Mouse (Mus musculus) layer of hippocampus, postnatal 10 days (tissue): ENCODE results near the gene Eif2ak4. TPM values are rescaled to one million over a fixed set of nuclear protein-coding genes. Genes with fewer than 3 reads are reported as not detected.

Experiments used
- DNase-seq, 2 experiments: peaks; one replicate each; pipeline ENCODE4 v3.0.0; 2021; ENCODE audit warnings: low spot score in 2 of 2
- total RNA-seq, 2 experiments: library from RNA; stranded (reverse); gene quantifications; 2 replicates each; pipeline ENCODE4 v1.2.3; 2021

Gene Eif2ak4
- total RNA-seq, 2 experiments from 2014 or later, result 24.6 to 28.1 TPM

DNA sequence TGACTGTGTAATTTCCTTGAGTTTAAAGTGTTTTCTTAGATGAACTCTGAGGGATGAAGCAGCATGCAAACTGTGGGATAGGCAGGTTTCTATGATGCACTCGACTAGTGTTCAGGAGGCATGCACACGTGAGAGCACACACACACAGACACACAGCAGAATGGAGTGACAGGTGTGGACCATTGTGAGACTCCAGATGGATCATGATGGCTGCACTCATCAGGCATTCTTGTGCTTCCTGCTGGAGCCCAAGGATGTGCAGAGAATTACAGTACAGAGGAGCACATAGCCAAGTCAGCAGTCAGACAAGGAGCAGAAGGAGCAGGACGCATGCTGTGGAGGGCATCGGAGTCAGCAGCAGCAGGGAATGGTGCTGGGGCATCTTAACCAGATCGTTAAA lies 15.9 kb downstream of the Eif2ak4 start:
- no peak for DNase-seq

DNA sequence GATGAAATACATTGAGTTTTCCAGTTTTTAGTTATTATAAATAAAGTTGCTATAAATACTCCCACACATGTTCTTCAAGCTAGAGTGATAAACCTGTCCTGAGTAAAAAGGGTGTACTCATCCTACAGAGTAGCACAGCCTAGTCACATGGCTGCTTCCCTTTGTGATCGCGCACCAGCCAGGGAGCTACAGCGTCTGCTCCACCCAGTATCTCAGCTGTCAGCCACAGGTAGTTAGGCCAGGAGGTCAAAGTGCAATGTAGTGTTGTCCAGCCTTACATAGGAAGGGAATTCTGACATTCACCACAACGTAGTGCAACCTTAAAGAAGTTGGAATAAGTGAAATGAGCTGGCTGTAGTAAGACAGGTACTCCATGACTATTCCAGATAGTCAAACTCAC lies 17.1 kb downstream of the Eif2ak4 start:
- no peak for DNase-seq

DNA sequence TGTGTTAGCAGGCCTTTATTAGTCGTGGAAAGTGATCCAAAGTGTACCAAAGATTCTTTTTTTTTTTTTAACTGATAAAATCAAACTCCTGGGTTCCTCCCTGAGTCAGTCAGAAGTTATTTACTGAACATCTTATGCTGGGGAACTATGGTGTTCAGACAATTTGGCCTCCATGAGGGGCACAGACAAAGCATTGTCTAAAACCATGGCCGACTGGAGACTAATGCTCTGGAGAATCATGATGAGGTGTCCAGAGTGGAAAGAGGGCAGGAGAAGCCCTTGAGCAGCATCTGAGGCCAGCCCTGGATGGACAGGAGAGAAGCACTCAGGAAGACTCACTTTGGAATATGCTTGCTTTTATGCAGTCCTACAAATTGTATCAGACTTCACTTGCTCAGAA lies 18.4 kb downstream of the Eif2ak4 start:
- DNase-seq, result no peak

DNA sequence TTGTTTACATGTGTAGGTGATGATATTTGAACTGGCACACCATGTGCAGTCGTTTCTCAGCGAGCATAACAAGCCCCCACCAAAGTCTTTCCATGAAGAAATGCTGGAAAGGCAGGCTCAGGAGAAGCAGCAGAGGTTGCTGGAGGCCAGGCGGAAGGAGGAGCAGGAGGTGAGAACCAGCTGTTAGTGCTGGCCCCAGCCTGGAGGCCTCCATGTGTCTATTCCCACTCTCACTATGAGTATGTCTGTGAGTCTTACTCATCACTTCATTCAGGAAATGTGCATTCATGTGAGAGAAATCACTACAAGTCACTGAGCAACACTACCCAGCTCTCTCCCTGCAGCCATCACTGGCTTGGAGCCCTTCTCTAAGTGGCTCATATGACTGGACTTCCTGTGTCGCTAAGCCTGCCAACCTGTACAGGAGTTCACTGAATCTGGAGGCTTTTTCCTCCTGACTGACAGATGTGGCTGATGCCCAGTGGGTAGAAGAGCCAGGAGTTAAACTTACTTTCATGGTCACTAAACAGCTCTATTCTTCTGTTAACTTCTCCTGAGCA lies 20.0 kb downstream of the Eif2ak4 start:
- DNase-seq, result no peak

DNA sequence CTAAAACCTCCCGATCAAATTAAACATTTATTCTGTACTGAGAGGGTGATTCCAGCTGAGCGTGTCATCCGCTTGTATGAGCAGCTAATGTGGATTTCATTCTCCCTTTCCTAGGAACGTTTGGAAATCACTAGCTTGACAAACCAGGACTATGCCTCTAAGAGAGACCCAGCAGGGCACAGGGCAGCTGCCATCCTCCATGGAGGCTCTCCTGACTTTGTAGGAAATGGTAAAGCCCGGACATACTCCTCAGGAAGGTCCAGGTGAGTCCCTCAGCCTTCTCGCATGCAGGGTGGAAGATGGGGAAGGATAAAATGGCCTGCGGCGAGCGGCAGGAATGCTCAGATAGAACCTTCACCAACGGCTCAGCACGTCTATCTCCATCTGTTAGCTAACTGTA lies 24.4 kb downstream of the Eif2ak4 start:
- DNase-seq, result no peak

DNA sequence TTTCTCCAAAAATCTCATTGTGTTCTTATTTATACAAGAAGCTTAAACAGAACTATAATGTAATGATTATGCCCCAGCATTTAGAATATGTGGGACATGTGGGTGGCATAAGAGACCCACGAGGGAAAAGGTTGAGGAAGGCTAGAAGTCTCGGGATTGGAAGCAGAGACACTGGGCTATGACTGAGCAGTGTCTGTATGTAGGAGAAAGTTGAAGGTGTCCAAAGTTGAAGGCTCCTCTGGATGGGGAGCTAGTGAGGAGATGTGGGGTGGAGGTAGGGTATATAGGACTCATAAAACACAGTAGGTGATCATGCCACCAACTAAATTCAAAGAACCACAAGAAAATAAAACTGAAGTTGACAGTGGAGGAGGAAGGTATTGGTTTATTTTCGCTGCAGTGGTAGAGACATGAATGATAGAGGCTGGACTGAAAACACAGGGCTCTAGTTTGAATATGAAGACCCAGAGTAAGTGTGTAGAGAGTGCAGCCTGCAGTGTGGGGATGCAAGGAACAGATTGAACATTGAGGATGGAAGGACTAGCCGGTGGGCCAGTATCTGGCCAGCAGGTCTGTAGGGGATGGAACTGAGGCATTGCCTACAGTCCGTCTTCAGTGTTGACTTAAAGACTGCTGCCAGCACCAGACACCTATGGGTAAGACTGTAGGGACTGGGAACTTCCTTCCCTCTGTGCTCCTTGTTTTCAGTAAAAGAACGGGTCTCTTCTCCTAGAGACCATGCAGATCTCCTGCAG lies 27.4 kb downstream of the Eif2ak4 start:
- no peak for DNase-seq

DNA sequence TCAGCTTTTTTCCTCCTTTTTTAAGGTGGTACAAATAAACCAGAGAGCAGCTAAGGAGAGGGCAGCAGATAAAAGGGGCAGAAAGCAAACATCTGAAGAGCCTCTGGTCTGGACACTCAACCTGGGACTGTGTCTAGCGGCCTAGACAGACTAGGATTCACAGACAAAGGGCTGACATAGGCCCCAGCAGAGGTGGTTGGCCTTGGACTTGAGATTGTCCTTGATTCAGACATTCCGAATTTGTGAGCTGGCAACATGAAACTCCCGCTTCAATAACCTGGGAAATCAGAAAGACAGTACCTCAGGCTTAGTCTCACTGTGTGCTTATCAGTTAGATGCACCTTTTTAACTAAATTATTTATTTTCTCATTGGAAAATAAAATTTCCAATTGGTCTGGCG lies 29.7 kb downstream of the Eif2ak4 start:
- no peak for DNase-seq

DNA sequence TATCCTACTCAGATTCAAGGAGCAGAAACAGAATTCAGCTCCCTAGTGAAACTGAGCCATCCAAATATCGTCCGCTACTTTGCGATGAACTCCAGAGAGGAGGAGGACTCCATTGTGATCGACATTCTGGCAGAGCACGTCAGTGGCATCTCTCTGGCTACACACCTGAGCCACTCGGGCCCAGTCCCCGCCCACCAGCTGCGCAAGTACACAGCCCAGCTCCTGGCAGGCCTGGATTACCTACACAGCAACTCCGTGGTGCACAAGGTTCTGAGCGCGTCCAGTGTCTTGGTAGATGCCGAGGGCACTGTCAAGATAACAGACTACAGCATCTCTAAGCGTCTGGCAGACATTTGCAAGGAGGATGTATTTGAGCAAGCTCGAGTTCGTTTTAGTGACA lies 33.5 kb downstream of the Eif2ak4 start:
- DNase-seq, result no peak

DNA sequence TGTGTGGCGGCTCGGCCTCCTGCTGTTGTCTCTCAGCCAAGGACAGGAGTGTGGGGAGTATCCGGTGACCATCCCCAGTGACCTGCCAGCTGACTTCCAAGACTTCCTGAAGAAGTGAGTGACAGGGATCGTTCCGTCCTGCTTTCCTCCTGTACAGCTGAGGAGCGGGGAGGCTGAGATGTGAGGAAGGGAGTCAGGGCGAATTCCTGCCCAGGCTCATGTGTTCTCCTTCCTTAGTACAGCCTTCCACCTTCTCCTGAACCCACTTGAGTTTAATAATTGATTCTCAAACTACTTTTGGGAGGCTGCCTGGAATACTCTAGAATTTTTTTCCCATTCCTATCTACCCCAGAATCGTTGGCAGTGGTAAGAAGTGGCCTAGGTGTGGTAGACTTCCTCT lies 34.0 kb downstream of the Eif2ak4 start:
- DNase-seq, result no peak

DNA sequence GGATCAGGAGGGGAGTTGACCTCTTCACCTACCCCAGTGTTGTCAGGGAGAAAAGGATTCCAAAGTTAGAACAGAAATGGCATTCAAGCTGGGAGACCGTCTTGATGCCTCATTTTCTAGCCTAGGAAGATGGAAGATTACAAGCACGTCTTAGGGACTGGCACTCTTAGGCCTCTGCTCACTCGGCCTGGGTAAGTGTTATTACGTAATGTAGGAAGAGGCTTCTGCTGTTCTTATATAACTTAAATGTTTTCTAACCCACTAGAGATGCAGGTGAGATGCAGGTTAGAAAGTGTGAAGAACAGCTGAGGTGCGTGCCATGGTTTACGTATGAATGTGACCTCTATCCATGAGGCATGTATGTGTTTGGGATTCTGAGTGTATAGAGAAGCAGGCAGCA lies 39.9 kb downstream of the Eif2ak4 start:
- no peak for DNase-seq

DNA sequence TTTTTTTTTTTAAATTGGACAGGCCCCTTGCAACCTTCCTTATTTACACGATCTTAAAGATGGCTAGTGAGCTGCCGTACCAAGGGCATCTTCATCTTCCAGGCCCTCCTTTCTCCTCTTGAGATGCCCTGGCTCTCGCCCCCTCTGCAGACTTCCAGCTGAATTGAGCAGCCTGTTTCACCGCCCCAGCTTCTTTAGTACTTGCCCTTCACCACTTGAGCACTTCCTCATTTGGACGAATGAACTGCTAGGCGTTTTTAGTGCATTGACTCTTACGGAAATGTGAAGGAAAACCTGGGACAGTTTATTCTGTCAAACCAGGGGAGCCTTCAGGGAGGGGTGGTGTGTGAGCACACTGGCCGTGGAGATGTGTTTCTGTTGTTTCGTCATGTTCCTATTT lies 40.9 kb downstream of the Eif2ak4 start:
- DNase-seq, result no peak

DNA sequence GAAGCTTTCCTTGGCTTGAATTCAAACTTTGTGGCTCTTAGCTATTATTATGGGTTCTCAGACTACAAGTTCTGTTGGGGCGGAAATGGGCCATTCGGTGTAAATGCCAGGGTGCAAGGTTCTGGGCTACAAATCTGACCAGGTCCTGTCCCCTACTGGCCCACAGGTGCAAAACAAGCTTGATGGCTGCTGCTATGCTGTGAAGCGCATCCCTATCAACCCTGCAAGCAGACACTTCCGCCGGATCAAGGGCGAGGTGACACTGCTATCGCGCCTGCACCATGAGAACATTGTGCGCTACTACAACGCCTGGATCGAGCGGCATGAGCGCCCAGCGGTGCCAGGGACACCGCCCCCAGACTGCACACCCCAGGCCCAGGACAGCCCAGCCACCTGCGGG lies 42.2 kb downstream of the Eif2ak4 start:
- no peak for DNase-seq

DNA sequence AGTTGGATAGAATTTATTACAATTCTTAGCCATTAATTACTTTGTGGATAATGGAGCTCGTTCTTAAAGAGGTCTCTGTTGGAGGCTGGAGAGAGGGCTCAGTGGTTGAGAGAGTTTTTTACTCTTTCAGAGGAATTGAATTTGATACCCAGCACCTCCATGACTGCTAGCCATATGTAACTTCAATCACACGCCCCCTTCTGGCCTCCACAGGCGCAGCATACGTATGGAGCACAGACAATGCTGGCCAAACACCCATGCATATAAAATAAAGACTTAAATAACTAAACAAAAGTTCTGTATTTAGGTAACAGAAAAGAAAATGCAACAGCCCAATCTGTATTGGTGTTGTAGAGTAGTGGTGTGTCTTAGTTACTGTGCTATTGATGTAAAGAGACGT lies 43.2 kb downstream of the Eif2ak4 start:
- DNase-seq, result peak; percentile 15 to 33

DNA sequence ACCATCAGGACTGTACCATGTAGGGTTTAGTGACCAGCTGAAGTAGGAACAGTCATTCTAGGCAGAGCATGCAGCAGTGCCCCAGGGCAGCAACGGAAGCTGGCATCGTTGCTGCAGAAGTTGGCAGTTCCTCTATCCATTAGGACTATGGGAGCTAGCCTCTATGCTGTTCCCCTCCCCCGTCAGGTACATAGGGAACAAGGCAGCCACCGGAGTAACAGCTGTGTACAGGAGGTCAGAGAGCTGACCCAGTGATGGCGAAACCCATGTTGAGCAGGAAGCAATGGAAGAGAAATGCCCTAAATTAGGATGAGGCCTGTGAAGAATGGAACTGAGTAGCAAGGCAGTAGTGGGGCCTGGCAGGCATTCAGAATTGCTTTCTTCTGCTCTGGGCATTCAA lies 53.8 kb downstream of the Eif2ak4 start:
- DNase-seq, result peak in 1 of 2 experiments; percentile 30

DNA sequence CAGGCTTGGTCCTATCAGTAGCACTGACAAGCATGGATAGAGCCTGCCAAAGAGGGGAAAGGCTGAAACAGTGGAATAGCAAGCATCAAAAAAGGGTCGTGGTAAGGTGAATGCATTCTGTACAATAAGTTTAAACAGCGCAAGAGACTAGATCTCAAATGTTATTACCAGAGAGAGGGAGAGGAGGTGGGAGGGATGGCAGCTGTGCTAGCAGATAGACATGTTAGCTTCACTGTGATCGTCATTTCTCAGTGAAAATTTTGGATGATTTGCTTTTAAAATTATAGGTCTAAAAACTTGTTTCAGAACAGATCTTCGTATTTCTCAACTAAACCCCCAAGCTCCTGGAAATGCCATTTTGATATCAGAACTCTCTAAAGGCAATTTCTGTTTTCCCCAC lies 54.3 kb downstream of the Eif2ak4 start:
- no peak for DNase-seq

DNA sequence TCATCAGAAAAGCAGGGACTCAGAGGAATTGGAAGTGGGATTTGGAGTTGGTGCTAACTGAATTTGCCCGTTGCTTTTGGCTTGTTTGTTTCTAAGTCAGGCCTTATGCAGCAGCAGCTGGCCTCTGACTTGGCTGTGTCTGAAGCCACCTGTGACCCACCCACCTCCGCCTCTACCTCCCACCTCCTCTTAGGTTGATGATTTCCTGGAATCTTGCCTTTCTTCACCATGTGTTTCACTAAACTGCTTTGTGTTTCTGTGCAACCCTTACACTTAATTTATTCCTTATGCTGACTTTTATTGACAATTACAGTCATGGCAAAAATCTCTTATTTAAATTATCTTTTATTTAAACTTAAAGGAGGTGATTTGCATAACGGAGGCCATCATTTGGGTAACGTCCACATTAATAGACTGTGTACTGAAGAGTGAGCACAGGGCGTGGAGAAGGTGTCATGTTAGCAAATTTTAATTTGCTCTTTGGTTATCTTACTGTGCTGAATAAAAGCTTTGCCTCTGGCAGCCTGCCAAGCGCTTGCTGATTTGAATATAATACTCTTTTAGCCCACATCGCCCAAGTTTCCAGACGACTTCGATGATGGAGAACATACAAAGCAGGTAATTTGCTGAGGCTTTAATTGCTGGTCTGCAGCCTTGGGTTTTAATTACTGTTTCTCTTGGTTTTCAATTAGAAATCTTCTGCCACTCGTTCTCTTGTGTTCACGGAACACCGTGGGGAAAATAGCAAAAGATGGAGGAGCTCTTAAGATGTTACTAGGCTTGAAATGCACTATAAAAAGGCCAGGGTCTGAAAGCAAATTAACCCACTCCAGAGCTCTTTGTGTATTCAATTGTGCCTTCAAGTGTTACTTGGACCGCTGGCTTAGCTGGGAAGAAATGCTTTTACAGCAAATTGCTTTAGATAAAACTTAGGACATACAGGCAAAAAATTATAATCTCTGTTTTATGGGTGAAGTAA lies 57.6 kb downstream of the Eif2ak4 start:
- peak in 1 of 2 experiments; percentile 41 for DNase-seq

DNA sequence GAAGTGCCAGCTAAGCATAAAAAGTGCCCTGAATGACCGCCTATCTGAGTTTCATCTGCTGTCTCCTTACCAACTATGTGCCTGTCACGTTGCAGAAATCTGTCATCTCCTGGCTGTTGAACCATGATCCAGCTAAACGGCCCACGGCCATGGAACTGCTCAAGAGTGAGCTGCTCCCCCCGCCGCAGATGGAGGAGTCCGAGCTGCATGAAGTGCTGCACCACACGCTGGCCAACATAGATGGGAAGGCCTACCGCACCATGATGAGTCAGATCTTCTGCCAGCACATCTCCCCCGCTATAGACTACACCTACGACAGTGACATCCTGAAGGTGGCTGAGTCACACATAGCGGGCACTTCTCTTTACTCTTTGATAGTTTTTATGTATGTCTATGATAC lies 59.8 kb downstream of the Eif2ak4 start:
- no peak for DNase-seq

DNA sequence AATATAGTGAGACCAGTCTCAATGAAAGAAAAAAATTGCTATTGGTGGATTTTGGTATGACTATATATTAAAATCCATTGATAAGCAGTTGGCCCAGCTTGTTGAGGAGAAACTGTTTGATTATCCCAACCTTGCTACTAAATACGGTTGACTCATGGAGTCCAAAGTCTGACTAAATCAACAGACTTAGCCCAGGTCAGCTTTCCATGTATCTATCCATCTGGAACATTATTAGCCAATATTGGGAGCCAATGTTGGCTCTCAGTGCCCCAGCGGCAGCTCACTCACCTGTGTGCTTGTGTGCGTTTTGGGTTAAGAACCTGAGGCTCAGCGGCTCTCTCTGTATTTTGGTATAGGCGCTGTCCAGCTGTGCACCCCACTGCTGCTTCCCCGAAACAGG lies 62.6 kb downstream of the Eif2ak4 start:
- DNase-seq, result no peak

DNA sequence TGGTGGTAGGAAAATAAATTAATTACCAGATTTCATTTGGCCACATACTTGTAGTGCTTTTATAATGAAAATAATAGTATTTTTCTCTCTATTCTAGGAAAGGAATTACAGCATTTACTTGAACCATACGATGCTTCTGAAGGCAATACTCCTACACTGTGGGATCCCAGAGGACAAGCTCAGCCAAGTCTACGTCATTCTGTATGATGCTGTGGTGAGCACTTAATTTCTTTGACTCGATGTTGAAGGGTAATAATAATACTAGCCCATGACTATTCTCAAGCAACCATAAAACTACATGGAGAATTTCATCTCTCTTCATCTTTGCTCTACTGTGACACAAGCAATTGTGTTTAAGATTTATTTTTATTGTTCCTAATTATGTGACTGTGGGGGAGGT lies 68.6 kb downstream of the Eif2ak4 start:
- DNase-seq, result no peak

DNA sequence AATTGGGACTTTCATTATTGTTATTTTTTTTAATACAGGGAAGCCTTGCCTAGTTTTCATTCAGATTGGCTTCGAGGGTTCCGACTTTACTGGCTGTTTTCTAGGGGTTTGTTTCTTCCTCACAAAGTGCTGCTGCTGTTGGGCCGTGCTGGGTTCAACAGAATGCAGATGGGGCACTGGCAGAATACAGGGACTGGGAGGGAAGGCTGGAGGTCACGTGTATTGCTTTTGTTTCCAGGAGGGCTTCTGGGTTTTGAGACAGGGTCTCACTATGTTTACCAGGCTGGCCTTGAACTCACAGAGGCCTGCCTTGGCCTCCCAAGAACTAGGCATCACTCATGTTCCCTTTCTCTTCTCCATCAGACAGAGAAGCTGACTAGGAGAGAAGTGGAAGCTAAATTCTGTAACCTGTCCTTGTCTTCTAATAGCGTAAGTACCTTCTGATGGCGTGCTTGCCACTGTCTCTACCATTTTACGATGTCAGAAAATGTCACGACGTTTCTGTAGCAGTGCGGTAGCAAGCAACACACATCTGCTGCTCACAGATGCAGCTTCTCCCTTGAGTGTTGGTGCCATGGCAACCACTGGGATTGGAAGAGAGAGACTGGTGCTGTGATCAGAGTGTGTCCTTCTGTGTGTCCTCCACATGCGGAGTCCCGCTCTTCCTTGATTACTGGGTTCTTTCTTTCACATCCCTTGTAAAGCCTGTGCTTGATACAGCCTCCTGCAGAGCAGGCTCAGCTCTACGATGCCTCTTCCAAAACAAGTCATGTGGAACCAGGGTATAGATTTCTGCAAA lies 69.2 kb downstream of the Eif2ak4 start:
- DNase-seq, result peak; percentile 30 to 50

DNA sequence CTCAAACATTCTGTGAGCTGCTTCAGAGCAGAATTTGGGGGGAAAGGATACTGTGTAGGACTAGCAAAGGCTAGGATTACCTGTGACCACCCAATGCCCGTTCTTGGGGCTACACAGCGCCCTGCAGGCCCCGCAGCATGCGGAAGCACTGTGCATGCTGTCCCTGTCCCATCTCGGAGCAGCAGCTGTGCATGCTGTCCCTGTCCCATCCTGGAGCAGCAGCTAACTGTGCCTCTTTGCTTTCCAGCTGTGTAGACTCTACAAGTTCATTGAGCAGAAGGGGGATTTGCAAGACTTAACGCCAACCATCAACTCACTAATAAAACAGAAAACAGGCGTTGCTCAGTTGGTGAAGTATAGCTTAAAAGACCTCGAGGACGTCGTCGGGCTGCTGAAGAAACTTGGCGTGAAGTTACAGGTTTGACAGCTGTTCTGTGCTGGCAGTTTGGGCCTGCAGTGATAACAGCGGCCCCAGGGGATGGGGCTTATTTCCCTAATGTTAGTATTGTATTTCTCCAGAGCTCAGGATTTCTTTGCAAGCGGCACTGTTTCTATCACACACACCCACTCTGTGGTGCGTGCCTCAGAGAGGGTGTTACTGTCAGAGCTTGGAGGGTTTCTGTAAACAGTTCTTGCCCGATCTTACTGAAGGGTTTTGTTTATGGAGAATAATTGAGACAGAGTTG lies 73.2 kb downstream of the Eif2ak4 start:
- DNase-seq, result no peak
